Mouse (Mus musculus): ENCODE measurements around the gene Dnajc17. TPM values are rescaled to one million over a fixed set of nuclear protein-coding genes. Genes with fewer than 3 reads are reported as not detected.

Dnajc17 gene
- total RNA-seq, 2 experiments from 2014 or later = 7.6 to 9.9 TPM

DNA sequence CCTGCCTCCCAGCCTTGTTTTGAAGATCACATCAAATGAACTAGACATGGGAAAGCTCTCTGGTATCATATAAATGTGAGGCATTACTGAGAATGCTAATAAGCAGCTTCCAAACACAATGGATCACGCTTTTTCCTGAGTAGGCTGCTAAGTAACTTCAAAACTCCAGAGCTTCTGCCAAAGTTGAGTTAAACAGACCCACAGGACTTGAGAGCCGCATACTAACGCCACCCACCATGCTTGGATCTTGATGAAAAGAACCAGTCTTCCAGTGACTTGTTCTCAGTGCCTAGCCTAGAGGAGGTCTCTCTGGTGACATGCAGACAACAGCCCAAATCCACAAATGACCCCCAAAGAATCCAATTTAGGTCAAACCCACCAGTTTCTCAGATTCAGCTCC, 9.7 kb downstream of the Dnajc17 start:
- intact Hi-C loops (cut with DNase I) = no loop called here
- DNase-seq = no peak

GRCm38 (mm10) chr2:119198049-119198448, 10.5 kb downstream of the Dnajc17 start:
- no peak for DNase-seq
- intact Hi-C loops (cut with DNase I) = no loop called here

DNA sequence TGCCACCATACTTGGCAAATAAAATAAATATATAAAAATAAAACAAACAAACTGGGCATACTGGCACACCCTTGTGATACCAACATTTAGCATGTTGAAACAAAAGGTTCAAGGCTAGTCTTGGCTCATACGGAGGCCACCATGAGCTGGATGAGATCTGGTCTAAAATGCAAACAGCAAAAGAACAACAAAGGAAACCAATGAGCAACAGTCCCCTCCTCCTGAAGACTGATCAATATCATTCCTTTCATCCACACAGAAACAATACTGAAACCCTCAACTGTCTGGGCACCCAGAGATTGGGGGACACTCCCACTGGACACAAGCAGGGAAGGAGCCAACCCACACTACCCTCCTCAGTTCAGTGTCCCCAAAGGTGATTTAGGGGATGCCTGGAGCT, 11.1 kb downstream of the Dnajc17 start:
- intact Hi-C loops (cut with DNase I) = no loop called here
- DNase-seq = no peak

GRCm38 (mm10) chr2:119196316-119197108, 12.1 kb downstream of the Dnajc17 start:
- intact Hi-C loops (cut with DNase I) = no loop called here
- no peak for DNase-seq

GRCm38 (mm10) chr2:119194140-119194539, 14.5 kb downstream of the Dnajc17 start:
- DNase-seq = no peak
- intact Hi-C loops (cut with DNase I) = no loop called here

DNA sequence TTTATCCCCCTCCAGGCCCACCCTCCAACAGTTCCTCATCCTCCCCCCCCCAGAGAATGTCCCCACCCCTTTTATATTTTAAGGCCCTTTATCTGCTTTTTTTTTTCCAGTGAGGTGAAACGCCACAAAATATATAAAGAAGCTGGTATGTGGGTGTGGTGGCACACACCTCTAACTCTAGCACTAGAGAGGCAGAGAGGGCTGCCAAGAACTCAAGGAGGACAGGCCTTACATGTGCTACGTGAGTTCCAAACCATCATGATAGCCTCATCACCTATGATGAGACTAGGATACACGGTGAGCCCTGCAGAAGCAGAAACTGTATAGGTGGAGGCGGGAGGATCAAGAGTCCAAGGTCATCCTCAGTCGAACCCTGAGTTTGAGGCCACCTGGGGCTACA, 17.6 kb downstream of the Dnajc17 start:
- intact Hi-C loops (cut with DNase I) = no loop called here
- DNase-seq = no peak

DNA sequence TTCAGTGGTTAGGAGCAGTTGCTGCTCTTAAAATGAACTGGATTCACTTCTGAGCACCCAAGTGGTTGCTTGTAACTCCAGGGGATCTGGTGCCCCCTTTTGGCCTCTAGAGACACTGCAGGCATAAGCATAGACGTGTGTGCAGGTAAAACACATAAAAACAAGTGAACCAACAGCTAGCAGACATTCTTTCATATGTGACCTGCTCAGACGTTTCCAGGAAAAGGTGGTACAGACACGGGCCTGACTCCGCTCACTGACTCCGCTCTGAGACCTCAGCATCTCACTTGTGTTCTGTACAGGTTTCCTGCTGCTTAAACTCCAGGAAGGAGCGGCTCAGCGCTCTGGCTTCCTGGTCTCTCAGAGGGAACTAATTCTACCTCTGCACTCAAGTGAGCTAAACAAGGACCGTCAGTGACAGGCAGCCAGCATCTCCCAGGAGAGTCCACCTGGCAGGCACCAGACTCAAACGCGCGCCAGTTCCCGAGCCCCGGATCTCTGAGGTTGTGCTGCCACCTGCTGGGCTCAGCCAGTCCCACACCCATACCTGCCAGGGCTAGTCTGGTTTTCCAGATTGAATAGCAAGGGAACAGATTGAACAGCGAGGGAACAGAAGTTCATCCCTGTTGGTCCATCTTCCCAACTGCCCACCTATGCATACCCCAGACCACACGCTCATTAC, 19.4 kb downstream of the Dnajc17 start:
- intact Hi-C loops (cut with DNase I) = loop anchor here (1.0 to 10.0 kb wide), 6 partner anchors 32 to 284 kb away; partner anchors contain the start of genes Bahd1, Rad51 and Rmdn3
- peak; percentile 89 to 92 for DNase-seq

GRCm38 (mm10) chr2:119182914-119183313, 25.7 kb downstream of the Dnajc17 start:
- no peak for DNase-seq
- intact Hi-C loops (cut with DNase I) = loop anchor here (10.0 kb wide), 1 partner anchor 278 kb away; the partner anchor contains the start of gene Bahd1

- intact Hi-C loops (cut with DNase I) = no loop called here
- no peak for DNase-seq
Observed at GRCm38 (mm10) chr2:119177384-119177939, 31.1 kb downstream of the Dnajc17 start.

DNA sequence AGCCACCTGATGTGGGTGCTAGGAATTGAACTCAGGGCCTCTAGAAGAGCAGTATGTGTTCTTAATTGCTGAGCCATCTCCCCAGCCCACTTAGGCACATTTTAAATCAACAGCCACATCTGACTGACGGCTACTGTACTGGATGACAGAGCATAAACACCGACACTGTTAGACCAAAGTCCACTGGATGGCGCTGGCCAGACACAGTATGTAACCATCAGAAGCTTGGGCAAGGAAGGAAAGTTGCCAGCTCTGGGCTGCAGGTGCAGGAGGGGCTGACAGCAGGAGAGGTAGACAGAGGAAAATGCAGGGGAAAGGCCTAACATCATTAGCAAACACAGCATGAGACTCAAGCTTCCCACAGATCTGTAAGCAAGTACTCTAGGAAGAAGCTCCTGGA, 31.8 kb downstream of the Dnajc17 start:
- intact Hi-C loops (cut with DNase I) = no loop called here
- DNase-seq = no peak

GRCm38 (mm10) chr2:119175614-119176013, 33.0 kb downstream of the Dnajc17 start:
- intact Hi-C loops (cut with DNase I) = no loop called here

GRCm38 (mm10) chr2:119174866-119175265, 33.7 kb downstream of the Dnajc17 start:
- intact Hi-C loops (cut with DNase I) = no loop called here
- DNase-seq = no peak

More at GRCm38 (mm10) chr2:119175614-119176013, 33.0 kb downstream of the Dnajc17 start:
- no peak for DNase-seq

GRCm38 (mm10) chr2:119173991-119174651, 34.5 kb downstream of the Dnajc17 start, which contains the start of gene Gm14137:
Gene Gm14137, plus strand, starts transcription at chr2:119174509.
- no peak for DNase-seq

DNA sequence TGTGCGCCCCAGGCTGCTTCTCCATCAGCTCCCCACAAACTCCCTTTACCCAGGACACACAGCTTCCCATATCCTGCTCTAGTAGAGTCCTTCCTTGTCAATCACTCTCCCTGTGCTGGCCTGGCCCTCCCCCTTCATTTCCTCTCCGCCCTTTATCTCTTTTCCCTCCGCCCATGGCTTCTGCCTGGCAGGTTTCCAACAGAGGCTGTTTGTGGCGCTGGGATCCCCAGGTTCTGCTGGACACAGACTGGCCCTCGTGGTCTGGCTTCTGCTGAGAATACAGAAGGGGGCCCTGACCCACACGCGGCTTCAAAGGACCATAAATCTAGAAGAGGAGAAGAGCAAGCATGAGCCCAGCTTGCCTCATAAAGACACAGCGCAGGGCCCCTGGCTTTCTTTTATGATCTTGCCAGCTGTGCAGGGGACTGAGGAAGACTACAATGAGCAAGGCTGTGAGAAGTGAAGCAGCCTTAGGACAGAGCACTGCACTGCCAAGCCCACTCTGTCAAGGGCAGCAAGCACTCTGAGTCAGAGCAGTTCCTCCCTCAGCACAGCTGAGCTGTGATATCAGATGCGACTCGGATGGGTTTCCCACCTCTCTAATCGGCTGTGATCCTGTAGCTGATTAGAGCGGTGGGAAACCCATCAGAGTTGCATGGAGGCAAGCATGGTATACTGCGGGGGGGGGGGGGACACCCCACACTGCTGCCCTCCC, 35.6 kb downstream of the Dnajc17 start:
- peak; percentile 67 to 70 for DNase-seq
- intact Hi-C loops (cut with DNase I) = no loop called here

More at GRCm38 (mm10) chr2:119173991-119174651, 34.5 kb downstream of the Dnajc17 start, which contains the start of gene Gm14137:
- intact Hi-C loops (cut with DNase I) = no loop called here

DNA sequence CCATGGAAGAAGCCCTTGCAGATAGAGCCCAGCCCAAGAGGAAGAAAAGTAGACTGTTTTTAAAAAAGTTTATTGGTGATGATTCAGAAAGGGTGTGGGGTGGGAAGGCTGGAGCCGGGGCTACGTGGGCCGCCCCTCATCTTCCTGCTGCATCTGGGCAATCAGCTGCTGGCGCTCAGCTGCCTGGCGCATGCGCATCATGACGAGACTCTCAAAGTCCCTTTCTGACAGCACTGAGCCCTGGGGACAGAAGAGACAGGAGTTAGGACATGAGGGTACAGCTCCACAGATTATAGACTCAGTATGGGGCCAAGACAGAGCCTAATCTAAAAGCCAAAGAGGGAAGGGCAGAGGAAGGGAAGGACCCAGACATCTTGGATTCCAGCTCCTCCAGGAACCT, 36.1 kb downstream of the Dnajc17 start:
- intact Hi-C loops (cut with DNase I) = no loop called here
- DNase-seq = no peak

GRCm38 (mm10) chr2:119171574-119171973, 37.0 kb downstream of the Dnajc17 start:
- intact Hi-C loops (cut with DNase I) = no loop called here
- DNase-seq = no peak

DNA sequence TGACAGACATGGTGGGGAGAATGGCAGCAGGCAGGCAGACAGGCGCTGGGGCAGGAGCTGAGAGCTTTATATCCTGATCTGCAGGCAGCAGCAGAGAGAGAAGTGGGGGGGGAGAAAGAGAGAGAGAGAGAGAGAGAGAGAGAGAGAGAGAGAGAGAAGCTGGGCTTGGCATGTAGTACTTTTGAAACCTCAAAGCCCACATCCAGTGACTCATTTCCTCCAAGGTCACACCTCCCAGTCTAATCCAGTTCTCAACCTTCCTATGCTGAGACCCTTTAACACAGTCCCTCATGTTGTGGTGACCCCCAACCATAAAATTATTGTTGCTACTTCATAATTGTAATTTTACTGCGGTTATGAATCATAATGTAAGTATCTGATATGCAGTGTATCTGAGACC, 38.3 kb downstream of the Dnajc17 start:
- DNase-seq = no peak
- intact Hi-C loops (cut with DNase I) = no loop called here

GRCm38 (mm10) chr2:119167866-119168256, 40.7 kb downstream of the Dnajc17 start:
- intact Hi-C loops (cut with DNase I) = no loop called here

DNA sequence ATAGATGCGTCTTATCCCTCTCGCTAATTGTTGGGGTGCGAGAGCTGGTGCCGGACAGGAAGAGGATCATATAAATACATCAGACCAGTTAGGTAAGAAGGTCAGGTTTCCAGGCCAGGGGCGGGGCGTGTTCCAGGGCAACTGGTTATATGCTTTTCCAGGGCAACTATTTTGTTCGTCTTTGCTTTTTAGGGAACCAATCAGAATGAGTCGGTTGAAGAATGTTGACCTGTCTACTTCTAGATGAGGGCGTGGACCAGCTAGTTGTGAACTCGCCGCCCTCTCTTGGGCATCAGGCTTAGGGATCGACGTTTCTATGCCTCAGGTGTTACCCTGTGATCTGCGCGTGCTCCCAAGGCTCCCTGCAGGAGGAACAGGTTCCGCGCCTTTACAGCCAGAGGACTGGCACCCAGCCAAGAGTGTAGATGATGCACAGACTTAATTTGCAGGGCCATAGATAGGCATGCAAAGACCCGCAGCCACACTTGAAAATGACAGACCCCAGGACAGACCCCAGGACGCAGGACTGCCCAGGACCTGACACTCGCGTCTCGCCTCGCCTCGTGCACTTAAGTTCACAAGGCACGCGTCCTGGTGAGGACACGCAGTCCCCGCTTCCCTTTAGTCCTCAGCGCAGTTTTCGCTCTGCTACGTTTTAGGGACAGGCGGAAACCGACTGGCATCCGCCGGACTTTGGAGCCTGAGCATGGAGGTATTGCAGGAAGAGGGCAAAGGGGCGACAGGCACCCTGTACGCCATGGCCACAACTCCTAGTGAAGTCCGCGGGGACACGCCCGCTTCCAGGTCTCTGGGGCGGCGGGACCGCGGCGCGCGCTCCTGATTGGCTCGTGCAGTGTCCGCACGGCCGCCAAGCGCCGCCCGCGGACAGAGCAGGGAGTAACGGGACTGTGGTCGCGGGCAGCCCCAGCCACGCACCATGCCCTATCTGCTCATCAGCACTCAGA, 41.4 kb downstream of the Dnajc17 start, which contains the start of gene Gchfr:
Gene Gchfr, plus strand, starts transcription at position 873 of the 965 bp plus-strand sequence.
- peak; percentile 70 to 76 for DNase-seq
- intact Hi-C loops (cut with DNase I) = no loop called here

More at GRCm38 (mm10) chr2:119167866-119168256, 40.7 kb downstream of the Dnajc17 start:
- DNase-seq = no peak
